Mouse (Mus musculus): Measurements from ENCODE around the gene Lemd2.

DNA sequence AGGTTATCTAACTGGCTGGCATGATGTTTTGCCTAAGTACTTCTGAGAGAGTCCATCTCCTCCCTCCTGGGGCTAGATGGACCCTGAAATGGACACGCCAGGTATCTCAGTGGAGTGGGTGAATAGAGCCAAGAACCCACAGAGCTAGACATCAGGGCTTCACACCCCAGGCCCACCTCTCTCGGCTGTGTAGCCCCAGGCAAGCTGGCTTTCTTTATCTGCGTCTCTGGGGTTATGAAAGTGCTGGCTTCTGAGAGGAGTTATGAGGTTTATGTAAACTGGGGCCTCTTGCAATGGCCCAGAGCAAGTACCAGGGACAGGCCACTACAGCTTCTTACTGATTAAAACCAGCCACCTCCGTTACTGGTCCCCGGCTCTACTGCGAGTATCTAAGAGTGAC, 49.4 kb downstream of the Lemd2 start:
- TF ChIP-seq POLR2A (IDR thresholded peaks at IDR 0.05; ENCODE audit: low read depth, low read length) (no peak), CTCF (IDR thresholded peaks at IDR 0.05; ENCODE audit: extremely low read depth, insufficient read length, insufficient replicate concordance, low read depth, low read length) (no peak)

Data from small intestine, adult 2 months (tissue).